Mouse (Mus musculus): ENCODE results near the gene Peak1.

DNA sequence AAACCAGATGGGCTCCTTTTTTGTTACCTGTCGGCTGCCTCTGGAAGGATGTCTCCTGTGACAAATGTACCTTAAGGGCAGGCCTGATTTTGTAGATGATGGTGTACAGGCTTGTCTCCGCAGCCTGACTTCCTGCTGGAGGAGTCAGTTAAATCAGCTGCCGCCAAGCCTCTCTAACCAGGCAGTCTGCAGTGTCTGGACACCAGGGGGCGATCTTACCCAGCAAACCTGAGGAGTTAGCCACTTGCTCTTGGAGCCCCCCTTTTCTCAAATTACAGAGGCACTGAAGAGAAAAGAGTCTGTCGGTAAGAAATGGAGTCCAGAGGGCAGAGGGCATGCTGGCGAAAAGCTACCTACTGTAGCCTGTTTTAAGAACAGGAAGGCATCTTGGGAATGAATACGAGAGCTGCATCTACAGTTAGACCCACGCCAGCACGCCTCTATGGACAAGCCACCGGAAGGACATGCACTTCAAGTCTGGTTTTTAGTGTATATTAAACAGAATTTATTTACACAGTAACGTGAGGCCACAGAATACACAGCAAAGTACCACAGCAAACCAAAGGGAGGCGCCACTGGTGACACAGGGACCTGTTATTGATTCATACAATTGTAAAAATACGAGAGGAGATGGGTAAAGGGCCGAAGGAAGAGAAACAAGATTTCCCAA is 217.1 kb downstream of the Peak1 start:
- TF ChIP-seq FLI1 (IDR thresholded peaks at IDR 0.05; ENCODE audit: low read length) (no peak), GATA1 (IDR thresholded peaks at IDR 0.05; ENCODE audit: borderline replicate concordance, low read length) (no peak)
